Mouse (Mus musculus) liver, embryonic 15.5 days (tissue): ENCODE measurements at regions not wholly inside any gene's neighbourhood (a gene's known extent, or its start where the extent isn't known, plus 50 kb on each side); places are given as distances from the start of the nearest gene placed in this dataset.

ENCODE experiments used
- ATAC-seq: fragments of 200-750 bp; cut with Nextera tagmentation; 2 replicates; pipeline ENCODE4 v1.8.0; 2017; ENCODE audit warnings: moderate number of reproducible peaks, mild to moderate bottlenecking, moderate library complexity; ENCODE audit not compliant: insufficient read depth
- H3K27ac ChIP-seq: fragments of 300-500 bp; sonication (generic); replicated peaks from 2 replicates; pipeline ENCODE4 v1.5.1; 2015; ENCODE audit warnings: mild to moderate bottlenecking, inconsistent platforms
- H3K27me3 ChIP-seq: fragments of 300-500 bp; sonication (generic); 2 replicates; pipeline ENCODE4 v1.6.1; 2015; ENCODE audit warnings: mild to moderate bottlenecking, inconsistent platforms
- H3K36me3 ChIP-seq: fragments of 300-500 bp; sonication (generic); replicated peaks from 2 replicates; pipeline ENCODE4 v1.6.1; 2015; ENCODE audit warnings: moderate library complexity, mild to moderate bottlenecking, inconsistent platforms
- H3K4me1 ChIP-seq: fragments of 300-500 bp; sonication (generic); replicated peaks from 2 replicates; pipeline ENCODE4 v1.6.1; 2015; ENCODE audit warnings: inconsistent platforms
- H3K4me2 ChIP-seq: fragments of 300-500 bp; sonication (generic); 2 replicates; pipeline ENCODE4 v1.6.1; 2015; ENCODE audit warnings: moderate library complexity, mild to moderate bottlenecking, inconsistent platforms
- H3K4me3 ChIP-seq: fragments of 300-500 bp; sonication (generic); replicated peaks from 2 replicates; pipeline ENCODE4 v1.5.1; 2015; ENCODE audit warnings: mild to moderate bottlenecking, inconsistent platforms
- H3K9ac ChIP-seq: fragments of 300-500 bp; sonication (generic); 2 replicates; pipeline ENCODE4 v1.6.1; 2015; ENCODE audit warnings: moderate library complexity, mild to moderate bottlenecking, inconsistent platforms
- H3K9me3 ChIP-seq: fragments of 300-500 bp; sonication (generic); replicated peaks from 2 replicates; pipeline ENCODE4 v1.6.1; 2016; ENCODE audit warnings: inconsistent platforms
- WGBS: fragments of 180-500 bp; shearing (Covaris S2); methylation state at CpG from one replicate; pipeline ENCODE4 v1.1.7; 2015; ENCODE audit warnings: mixed read lengths; ENCODE audit not compliant: insufficient replicate concordance; 5-methylcytosine and 5-hydroxymethylcytosine counted together

DNA sequence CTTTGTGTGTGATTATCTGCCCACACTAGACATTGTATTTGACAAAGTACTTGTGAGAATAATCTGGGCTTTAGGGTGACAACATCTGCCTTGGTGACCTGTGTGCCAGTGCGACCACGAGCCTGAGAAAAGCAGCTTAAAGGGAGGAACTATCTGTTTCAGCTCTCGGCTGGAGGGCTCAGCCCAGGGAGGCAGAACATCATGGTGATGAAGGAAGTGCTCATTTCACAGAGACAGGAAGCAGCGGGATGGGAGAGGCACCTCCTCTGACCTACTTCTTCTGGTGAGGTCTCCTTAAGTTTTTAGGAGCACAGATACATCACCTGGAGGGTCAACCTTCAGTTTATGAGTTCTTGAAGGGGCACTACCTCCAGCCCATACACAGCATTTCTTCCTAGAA, 89.8 kb downstream of the Kif26a start:
- H3K27me3 ChIP-seq: peaks cover 4% of the 10 kb centered on the region; the same call in 1 of the 2 replicates
- no peak overlapping the region for H3K27ac ChIP-seq
- no peaks in the 10 kb centered on the region for H3K9me3 ChIP-seq
- WGBS: 29% methylated on average over 4 of the region's 4 CpGs
- no peak overlapping the region for H3K4me2 ChIP-seq
- H3K4me3 ChIP-seq: no peak overlapping the region
- no peaks in the 10 kb centered on the region for H3K36me3 ChIP-seq
- H3K4me1 ChIP-seq: no peaks in the 10 kb centered on the region
- no peak for ATAC-seq
- H3K9ac ChIP-seq: no peak overlapping the region

DNA sequence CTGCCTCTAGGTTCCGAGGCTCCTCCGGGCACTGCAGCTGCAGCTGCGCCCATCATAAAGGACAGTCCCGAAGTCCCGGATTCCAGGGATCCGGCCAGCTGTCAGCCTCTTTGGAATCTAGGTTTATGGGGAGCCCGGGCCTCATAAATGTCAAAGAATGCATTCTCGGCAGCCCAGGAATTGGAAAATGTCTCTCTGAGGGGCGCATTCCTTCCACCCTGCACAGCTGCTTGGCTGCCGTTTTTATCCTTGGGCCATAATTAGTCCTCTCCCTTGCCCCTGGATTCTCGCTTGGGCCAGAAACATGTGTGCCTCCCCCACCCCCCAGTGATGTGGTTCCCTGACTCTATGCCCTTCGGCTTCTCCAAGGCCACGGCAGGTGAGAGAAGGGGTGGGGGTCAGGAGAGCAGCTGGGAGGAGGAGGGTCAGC, 91.1 kb downstream of the Kif26a start:
- Histone ChIP-seq H3K27ac (no peak overlapping the region), H3K4me2 (no peak overlapping the region), H3K36me3 (no peaks in the 10 kb centered on the region), H3K4me3 (no peak overlapping the region), H3K9ac (no peak overlapping the region), H3K4me1 (no peaks in the 10 kb centered on the region), H3K9me3 (no peaks in the 10 kb centered on the region), H3K27me3 (peaks cover 4% of the 10 kb centered on the region; the same call in 1 of the 2 replicates)
- 54% methylated on average over 13 of the region's 13 CpGs for WGBS
- no peak for ATAC-seq

DNA sequence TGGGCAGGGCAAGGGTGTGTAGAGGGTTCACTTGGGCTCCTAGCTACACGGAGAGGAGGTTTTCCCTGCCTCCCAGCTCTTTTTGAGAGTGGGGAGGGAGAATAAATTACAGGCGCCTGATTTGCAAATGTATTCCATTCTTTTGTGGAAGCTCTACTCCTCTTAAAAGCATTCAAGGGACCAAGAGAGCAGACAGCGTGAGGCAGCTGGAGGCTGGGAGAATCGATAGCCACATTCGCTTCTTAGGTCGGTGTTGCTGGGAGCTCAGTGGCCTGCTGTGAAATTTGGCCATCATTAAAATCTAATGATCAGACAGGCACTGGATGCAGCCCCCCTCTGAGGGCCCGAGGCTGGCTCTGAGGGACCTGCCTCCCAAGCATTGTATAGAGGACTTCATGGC, 92.8 kb downstream of the Kif26a start:
- no peaks in the 10 kb centered on the region for H3K4me1 ChIP-seq
- no peak overlapping the region for H3K27ac ChIP-seq
- H3K4me3 ChIP-seq: no peak overlapping the region
- H3K27me3 ChIP-seq: peaks cover 4% of the 10 kb centered on the region; the same call in 1 of the 2 replicates
- no peaks in the 10 kb centered on the region for H3K36me3 ChIP-seq
- no peak overlapping the region for H3K4me2 ChIP-seq
- WGBS: 35% methylated on average over 7 of the region's 7 CpGs
- ATAC-seq: no peak
- no peak overlapping the region for H3K9ac ChIP-seq
- no peaks in the 10 kb centered on the region for H3K9me3 ChIP-seq

DNA sequence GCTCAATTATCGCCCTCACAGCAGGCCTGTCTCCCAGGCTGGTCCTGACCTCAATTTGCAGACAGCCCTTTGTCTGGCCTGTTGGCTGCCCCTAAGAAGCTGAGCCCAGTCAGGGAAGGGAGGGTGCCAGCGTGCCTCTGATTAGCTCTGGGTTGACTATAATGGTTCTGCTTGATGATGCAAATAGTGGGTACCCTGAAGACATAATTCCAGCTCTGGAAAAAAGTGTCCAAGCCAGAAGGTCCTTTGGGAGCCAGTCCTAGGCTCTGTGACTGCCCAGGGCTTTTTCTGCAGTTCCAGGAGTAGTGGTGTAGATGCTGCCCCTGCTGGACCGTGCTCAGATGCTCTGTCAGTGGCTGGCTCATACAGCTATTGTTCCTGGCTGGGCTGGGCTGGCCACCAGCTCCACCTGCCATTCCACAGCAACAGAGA, 95.7 kb downstream of the Kif26a start:
- H3K4me3 ChIP-seq: no peak overlapping the region
- H3K4me2 ChIP-seq: no peak overlapping the region
- H3K27me3 ChIP-seq: peaks cover 4% of the 10 kb centered on the region; the same call in 1 of the 2 replicates
- no peak overlapping the region for H3K27ac ChIP-seq
- ATAC-seq: no peak
- no peak overlapping the region for H3K9ac ChIP-seq
- no peaks in the 10 kb centered on the region for H3K36me3 ChIP-seq
- H3K4me1 ChIP-seq: no peaks in the 10 kb centered on the region
- 14% methylated on average over 3 of the region's 3 CpGs for WGBS
- no peaks in the 10 kb centered on the region for H3K9me3 ChIP-seq

DNA sequence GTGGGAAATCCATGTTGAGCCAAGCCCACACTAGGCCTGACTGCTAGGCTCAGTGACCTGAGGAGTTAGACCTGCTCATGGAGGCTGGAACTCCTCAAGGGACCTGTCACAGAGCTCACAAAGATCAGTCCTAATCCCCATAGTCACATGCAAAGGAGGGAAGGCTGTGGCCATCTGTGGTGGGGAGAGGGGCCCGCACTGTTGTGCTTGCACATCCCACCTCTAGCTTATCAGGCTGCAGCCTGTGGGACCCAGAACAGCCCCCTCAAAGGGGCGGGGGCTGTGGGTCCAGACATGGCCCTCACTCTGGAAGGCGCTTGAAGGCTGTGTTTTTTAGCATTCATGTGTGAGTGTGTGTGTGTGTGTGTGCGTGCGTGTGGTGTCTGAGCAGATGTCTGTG, 97.2 kb downstream of the Kif26a start:
- ATAC-seq: no peak
- H3K4me3 ChIP-seq: no peak overlapping the region
- no peak overlapping the region for H3K27ac ChIP-seq
- H3K9me3 ChIP-seq: no peaks in the 10 kb centered on the region
- no peak overlapping the region for H3K9ac ChIP-seq
- H3K4me1 ChIP-seq: no peaks in the 10 kb centered on the region
- WGBS: 61% methylated on average over 5 of the region's 5 CpGs
- H3K27me3 ChIP-seq: peaks cover 4% of the 10 kb centered on the region; the same call in 1 of the 2 replicates
- H3K4me2 ChIP-seq: no peak overlapping the region
- H3K36me3 ChIP-seq: no peaks in the 10 kb centered on the region

DNA sequence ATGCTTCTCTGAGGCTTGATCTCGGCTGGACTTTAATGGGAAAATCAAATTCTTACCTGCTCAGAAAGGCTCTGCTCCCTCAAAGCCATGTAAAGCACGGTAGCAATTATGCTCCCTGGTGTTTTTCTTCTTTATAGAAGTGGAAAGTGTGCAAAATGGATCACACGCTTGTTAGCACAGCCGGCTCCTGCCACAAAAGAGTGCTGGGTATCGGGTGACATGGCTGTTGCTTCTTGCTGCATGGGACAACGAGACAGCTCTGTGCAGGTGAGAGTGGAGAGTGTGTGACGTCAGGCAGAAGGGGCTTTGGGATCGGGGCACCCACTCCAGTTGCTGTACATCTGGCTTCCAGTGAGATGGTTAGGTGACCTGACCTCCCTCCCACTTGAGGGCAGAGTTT, 104.9 kb downstream of the Kif26a start:
- 56% methylated on average over 8 of the region's 8 CpGs for WGBS
- no peaks in the 10 kb centered on the region for H3K36me3 ChIP-seq
- no peak overlapping the region for H3K4me3 ChIP-seq
- no peaks in the 10 kb centered on the region for H3K9me3 ChIP-seq
- no peak for ATAC-seq
- no peak overlapping the region for H3K9ac ChIP-seq
- H3K4me1 ChIP-seq: no peaks in the 10 kb centered on the region
- no peak overlapping the region for H3K4me2 ChIP-seq
- no peak overlapping the region for H3K27ac ChIP-seq
- no peaks in the 10 kb centered on the region for H3K27me3 ChIP-seq

DNA sequence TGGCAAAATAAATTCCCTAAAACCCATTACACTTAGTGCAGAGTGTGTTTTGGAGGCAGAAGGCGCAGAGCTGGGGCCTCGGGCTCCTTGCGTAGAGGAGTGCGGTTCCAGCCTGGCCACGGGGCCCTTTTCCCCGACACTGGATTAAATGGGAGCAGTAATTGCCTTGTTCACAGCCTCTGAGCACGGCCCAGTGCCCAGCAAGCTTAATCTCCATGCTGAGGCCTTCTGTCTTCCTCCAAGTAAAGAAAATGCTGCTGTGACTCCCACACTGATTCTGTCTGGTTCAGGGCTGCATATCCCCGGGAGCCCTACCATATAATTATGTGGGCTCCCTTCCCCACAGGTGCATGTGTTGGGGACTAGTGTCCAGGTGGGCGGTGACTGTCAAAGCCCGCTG, 107.5 kb downstream of the Kif26a start:
- ATAC-seq: no peak
- Histone ChIP-seq H3K4me3 (no peak overlapping the region), H3K9ac (no peak overlapping the region), H3K4me1 (no peaks in the 10 kb centered on the region), H3K27me3 (no peaks in the 10 kb centered on the region), H3K36me3 (no peaks in the 10 kb centered on the region), H3K4me2 (no peak overlapping the region), H3K9me3 (no peaks in the 10 kb centered on the region), H3K27ac (no peak overlapping the region)
- 73% methylated on average over 10 of the region's 10 CpGs for WGBS

DNA sequence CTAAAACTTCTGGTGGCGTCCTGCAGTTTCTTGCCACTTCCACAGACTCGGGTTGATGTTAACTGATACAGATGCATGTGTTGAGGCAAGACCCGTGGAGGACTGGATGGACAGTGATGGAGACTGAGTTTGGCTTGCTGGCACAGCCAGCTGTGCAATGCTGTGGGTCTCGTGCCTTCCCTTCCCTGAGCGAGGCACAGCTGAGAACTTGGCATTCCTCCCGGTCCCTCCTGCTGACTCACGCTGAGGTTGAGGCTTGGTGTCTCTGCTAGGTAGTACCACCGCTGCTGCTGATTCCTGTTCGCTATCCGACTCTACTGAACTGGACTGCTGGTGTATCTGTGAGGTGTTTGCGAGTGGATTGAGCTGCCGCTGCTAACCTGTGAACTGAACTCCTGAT, 109.2 kb downstream of the Kif26a start:
- Histone ChIP-seq H3K27me3 (no peaks in the 10 kb centered on the region), H3K4me1 (no peaks in the 10 kb centered on the region), H3K27ac (no peak overlapping the region), H3K36me3 (no peaks in the 10 kb centered on the region), H3K4me3 (no peak overlapping the region), H3K9ac (no peak overlapping the region), H3K4me2 (no peak overlapping the region), H3K9me3 (no peaks in the 10 kb centered on the region)
- ATAC-seq: no peak
- 71% methylated on average over 12 of the region's 12 CpGs for WGBS

DNA sequence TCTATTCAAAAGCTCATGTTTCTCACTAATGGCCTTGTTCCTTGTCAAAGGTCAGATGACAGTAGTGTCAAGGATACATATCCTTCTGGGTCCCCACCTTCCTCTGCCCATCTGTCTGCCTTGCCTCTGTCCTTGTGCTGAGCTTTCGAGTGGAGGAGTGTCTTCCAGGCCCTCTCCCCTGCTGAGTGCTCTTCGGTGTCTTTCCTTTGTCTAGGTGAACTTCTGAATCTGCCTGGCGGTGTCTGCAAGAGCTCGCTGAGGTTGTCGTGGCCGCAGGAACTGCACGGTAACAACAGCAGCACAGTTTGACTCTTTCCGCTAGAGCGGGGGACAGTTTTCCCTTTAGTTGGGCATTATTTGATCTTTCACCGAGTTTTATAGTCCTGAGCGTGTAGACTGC, 111.7 kb downstream of the Kif26a start:
- H3K36me3 ChIP-seq: no peaks in the 10 kb centered on the region
- H3K27me3 ChIP-seq: no peaks in the 10 kb centered on the region
- H3K4me1 ChIP-seq: no peaks in the 10 kb centered on the region
- no peak overlapping the region for H3K4me3 ChIP-seq
- no peak for ATAC-seq
- no peak overlapping the region for H3K9ac ChIP-seq
- no peak overlapping the region for H3K4me2 ChIP-seq
- no peak overlapping the region for H3K27ac ChIP-seq
- no peaks in the 10 kb centered on the region for H3K9me3 ChIP-seq
- WGBS: 62% methylated on average over 11 of the region's 11 CpGs

DNA sequence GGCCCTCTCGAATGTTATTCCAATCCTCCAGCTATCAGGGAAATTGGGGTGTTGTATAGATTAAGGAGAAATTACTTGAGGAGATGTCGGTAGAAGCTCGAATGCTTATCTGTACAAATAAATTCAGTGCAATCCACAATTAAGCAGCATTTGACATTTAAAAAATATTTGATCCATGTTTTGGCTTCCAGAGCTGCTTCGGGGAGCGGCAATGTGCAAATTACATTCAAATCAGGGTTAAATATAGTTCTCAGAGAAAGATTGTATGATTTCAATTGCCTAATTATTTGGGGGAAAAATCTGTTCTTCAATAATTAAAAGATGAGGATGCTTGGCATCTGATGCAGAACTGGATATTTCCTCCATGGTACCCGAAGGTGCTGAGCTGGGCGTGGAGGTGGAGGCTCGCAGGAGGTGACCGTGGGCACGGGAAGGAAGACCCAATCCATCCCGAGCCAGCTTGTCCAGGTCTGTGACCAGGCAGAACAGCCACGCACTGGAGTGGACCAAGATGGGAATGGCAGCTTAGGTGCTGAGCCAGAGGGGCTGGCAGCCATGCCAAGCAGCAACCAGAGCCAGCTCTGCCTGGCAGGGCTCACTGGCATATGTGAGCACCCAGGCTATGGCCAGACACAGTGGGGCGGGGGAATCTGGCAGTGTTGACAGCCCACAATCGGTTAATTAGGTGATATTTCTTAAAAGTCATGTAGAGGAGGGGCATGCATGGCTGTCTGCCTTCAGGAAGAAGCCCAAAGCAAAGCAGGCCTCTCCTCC, 117.5 kb downstream of the Kif26a start:
- Histone ChIP-seq H3K27me3 (no peaks in the 10 kb centered on the region), H3K4me2 (no peak overlapping the region), H3K4me1 (no peaks in the 10 kb centered on the region), H3K9me3 (no peaks in the 10 kb centered on the region), H3K36me3 (no peaks in the 10 kb centered on the region), H3K27ac (no peak overlapping the region), H3K9ac (no peak overlapping the region), H3K4me3 (no peak overlapping the region)
- ATAC-seq: no peak
- 61% methylated on average over 14 of the region's 14 CpGs for WGBS

DNA sequence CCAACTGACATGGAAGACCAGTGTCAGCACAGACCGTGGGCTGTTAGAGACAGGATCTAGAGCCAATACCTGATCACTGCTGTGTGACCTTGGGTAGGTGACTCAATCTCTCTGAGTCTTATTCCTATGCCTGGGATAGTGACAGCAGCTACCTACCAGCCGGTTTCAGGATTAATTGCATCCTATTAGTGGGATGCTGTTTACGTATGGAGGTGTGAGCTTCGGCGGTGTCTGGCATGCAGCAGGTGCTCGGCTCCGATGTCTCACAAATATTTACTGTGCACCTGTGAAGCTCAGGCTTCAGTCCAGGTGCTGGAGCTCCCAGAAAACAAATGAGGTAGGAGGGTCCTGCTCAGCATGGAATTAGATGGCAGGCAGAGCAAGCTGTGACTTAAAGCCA, 118.2 kb downstream of the Kif26a start:
- WGBS: 60% methylated on average over 7 of the region's 7 CpGs
- ATAC-seq: no peak
- H3K9me3 ChIP-seq: no peaks in the 10 kb centered on the region
- no peak overlapping the region for H3K9ac ChIP-seq
- no peak overlapping the region for H3K4me2 ChIP-seq
- H3K27me3 ChIP-seq: no peaks in the 10 kb centered on the region
- H3K27ac ChIP-seq: no peak overlapping the region
- no peaks in the 10 kb centered on the region for H3K4me1 ChIP-seq
- H3K36me3 ChIP-seq: no peaks in the 10 kb centered on the region
- H3K4me3 ChIP-seq: no peak overlapping the region
